Mouse (Mus musculus) testis, adult 2 months (tissue): ENCODE measurements around the gene Gck.

Source experiments
- CTCF ChIP-seq: fragments of 200-500 bp; IDR thresholded peaks from 2 replicates; pipeline ENCODE4 v1.5.1; 2012; ENCODE audit warnings: low read depth, mild to moderate bottlenecking, inconsistent platforms, low read length, moderate library complexity; ENCODE audit not compliant: control insufficient read depth, insufficient read depth, insufficient replicate concordance
- POLR2A ChIP-seq: fragments of 200-500 bp; IDR thresholded peaks from 2 replicates; pipeline ENCODE4 v1.6.1; 2012; ENCODE audit warnings: low read depth, mild to moderate bottlenecking, inconsistent platforms, low read length, moderate library complexity; ENCODE audit not compliant: control insufficient read depth

DNA sequence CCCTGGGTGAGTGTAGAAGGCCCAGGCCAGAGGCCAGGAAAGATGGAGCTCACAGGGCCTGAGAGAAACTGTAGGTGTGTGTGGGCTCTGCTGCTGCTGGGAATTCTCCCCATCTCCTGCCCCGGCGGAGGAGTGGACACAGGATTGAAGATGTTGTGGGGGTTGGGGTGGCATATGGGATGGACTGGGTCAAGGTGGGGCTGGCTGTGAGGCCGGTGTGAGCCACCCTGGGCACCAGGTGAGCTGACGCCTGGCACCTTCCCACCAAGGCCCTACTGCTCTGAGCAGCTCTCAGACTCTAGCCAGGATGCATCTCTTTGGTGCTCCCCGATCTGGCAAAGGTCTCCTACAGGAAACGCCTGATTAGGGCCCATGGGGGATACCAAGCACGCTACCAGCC is 31.4 kb upstream of the Gck start:
- TF ChIP-seq CTCF (no peak), POLR2A (no peak)
